Mouse (Mus musculus) adrenal gland (tissue): ENCODE measurements around the gene Mrpl52.

Experiments
- intact Hi-C: fragments of 180-260 bp; cut with DNase I; formaldehyde crosslinking; loops from one replicate; pipeline ENCODE4 v1.15.1; 2025

The Mrpl52 gene

DNA sequence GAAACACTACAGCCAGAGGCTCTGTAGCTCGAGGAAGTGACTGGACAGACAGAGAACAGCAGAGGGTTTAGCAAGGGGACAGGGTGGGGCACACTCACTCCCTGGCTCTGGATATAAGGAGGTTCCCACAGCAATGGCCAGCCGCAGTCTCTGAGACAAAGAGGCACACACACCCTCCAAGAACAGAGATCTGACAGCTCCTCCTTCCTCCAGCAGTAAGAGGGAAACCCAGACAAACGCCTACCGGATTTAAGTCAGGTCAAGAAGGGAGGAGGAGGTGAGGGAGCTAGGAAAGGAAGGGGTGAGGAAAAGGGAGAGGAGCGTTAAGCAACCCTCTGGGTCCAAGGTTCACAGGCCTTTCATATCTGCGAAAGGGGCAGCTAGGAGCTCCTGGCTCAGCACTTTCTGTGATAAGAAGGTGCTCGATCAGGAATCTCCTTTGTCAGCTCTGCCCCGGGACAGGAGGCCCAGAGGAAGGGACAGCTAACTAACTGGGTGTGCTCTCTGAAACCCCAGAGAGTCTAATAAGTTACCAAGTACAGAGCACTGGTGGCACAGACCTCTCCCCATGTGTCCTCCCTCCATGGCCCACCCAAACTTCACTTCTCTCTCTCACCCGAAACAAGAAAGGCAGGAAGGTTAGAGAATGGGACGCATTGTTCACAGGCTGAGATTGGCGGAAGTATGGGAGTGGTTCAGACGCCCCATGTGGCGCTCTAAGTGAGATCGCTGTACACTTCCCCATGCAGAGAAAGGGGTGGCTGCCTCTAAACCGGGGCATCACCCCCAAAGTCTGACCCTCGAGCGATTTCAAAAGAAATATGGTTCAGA is 16.5 kb upstream of the Mrpl52 start:
- intact Hi-C loops = loop anchor here (5.0 kb wide), 3 partner anchors 33 to 183 kb away; no protein-coding TSS in a partner anchor

DNA sequence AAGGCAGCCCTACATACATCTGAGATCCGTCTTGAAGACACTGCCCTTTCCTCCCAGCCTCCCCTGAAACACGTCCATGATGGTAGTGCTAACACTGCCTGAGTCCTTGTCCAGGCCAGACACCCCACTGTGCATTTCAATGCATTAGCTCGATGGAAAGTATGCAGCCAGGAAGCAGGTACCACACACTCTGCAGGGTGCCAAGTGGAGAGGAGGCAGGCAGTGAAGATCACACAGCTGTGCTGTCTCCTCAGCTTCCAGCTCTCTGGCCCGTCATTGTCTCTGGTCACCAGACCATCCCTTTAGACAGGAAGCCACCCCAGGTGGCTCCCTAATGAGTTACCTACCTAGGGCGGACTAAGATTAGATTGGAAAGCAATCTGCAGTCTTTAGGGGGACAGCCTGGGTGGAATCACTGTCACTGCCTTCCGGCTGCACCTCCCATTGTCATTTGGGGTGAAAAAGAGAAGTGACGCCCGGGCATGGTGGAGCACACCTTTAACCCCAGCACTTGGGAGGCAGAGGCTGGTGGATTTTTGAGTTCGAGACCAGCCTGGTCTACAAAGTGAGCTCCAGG is 14.6 kb upstream of the Mrpl52 start:
- intact Hi-C loops = loop anchor here (5.0 kb wide), 3 partner anchors 35 to 185 kb away; no protein-coding TSS in a partner anchor

- intact Hi-C loops = loop anchor here (5.0 kb wide), 3 partner anchors 35 to 185 kb away; no protein-coding TSS in a partner anchor
Measured at GRCm38 (mm10) chr14:54412629-54413170, 14.0 kb upstream of the Mrpl52 start.

DNA sequence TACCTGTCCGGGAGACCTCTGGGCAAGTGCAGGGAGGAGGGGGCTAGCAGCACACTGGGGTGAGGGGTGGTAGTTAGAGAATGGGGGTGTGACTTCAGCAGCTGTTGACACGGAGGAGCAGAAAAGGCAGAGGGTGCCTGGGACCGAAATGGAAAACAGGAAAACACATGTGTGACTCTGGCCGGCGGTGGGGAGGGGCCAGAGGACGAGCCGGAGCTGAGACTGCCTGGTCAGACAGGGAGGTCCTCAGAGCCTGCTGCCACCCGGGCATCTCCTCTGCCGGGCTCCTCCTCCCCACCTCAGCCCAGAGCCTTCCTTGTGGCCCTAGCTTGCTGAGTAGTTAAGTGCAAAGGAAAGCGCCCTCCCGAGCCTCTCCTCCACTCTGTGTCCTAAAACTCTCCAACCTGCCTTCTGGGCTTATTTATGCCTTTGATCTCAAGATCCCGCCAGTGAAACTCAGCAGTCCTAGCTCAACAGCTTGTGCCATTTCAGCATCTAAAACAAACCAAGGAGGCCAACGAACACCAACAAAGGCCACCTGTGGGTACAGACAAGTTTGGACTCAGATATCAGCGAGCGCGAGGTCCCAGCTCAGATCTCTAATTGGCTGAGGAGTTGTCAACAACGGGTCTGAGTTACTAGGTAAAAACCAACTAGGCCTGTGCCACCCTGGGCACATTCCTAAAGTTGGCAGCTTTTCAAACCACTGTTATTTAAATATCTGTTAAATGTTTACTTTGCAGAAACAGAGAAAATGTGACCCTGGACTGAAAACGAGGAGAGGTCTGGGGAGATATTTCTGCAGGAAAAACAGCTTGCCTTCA is 12.6 kb upstream of the Mrpl52 start:
- intact Hi-C loops = loop anchor here (5.0 kb wide), 3 partner anchors 33 to 187 kb away; no protein-coding TSS in a partner anchor

GRCm38 (mm10) chr14:54415241-54416020 is 11.3 kb upstream of the Mrpl52 start:
- intact Hi-C loops = no loop called here

DNA sequence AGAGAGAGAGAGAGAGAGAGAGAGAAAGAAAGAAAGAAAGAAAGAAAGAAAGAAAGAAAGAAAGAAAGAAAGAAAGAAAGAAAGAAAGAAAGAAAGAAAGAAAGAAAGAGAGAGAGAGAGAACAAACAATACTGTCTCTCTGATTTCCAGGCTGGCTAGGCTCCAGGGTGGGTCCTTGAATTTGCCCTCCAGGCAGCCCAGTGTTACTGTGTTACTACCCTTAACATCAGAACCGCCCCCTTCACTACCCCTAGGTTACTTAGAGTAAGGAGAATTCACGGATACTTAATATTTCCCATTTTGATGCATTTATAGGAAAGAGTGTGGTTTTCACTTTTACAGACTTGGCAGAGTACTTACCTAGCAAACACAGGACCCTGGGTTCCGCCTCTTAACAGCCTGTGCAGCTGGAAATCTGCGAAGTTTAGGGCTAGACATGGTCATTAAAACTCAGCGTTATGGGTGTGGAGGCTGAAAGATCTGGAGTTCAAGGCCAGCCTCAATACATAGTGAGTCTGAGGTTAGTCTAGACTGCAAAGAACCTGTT is 10.4 kb upstream of the Mrpl52 start:
- intact Hi-C loops = no loop called here

DNA sequence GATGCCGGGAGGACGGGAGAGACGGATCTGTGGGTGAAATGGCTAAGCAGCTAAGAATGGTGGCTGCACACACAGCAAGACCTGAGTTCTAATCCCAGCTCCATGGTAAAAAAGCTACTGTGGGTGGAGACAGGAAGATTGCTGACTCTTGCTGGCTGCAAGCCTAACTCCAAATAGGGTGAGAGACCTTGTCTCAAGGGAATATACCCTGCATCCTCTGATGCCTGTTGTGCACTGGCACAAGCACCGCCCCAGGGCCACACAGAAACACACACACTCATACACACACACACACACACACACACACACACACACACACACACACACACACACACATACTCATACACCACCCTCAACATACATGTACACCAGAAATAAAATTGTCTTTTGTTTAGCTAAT is 9.9 kb upstream of the Mrpl52 start:
- intact Hi-C loops = no loop called here

GRCm38 (mm10) chr14:54417623-54418081 is 9.1 kb upstream of the Mrpl52 start, which contains the start of gene Slc7a7:
Slc7a7 (minus strand) TSS chr14:54417780.
- intact Hi-C loops = no loop called here

DNA sequence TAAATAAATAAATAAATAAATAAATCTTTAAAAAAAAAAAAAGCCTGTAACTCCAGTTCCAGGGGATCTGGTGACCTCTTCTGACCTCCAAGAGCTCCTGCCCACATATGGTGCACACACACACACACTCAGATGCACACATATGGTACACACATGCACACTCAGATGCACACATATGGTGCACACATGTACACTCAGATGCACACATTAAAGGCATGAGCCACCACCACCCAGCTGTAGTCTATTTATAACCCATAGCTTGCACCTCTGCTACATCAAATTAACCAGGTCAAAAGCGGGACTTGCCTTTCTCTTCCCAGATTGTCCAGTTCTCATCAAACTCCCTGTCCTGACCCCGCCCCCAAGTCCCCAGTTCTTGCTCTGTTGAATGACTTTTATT is 5.7 kb upstream of the Mrpl52 start:
- intact Hi-C loops = loop anchor here (5.0 kb wide), 1 partner anchor 36 kb away; no protein-coding TSS in a partner anchor

- intact Hi-C loops = loop anchor here (5.0 kb wide), 1 partner anchor 34 kb away; no protein-coding TSS in a partner anchor
Measured at GRCm38 (mm10) chr14:54423406-54423805, 3.3 kb upstream of the Mrpl52 start.

- intact Hi-C loops = loop anchor here (5.0 kb wide), 1 partner anchor 33 kb away; no protein-coding TSS in a partner anchor
Measured at GRCm38 (mm10) chr14:54424634-54425033, 2.1 kb upstream of the Mrpl52 start.

- intact Hi-C loops = no loop called here
Measured at GRCm38 (mm10) chr14:54425540-54425939, 1.2 kb upstream of the Mrpl52 start.

DNA sequence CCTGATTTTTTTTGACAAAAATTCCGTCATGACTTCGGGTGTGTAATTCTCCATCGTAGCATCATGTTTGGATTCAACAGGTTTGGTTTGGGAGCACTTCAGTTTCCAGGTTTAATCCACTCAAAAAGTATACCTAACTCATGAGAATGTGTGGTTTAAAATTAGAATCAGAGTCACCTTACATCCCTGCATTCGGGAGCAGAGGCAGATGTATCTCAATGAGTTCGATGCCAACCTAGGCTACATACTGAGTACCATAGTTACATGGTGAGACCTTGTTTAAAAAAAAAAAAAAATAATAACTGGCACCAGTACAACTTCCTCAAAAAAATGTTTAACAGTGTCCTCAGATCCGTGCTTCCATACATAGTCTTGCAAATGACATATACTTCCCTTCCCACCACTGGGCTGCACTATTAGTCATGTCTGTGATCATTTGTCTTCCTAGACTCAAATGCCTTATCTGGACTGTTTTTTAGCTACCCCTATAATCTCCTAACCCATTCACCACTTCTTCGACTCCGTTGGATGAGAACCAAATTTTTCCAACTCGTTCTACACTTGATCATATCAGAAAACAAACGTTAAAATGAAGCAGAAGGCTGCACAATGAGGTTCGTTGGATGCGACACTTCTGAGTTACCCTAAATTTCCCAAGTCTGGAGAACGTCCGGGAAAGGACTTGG is 563 bp upstream of the Mrpl52 start:
- intact Hi-C loops = no loop called here

- intact Hi-C loops = no loop called here
Measured at GRCm38 (mm10) chr14:54427696-54428095, 987 bp downstream of the Mrpl52 start.

DNA sequence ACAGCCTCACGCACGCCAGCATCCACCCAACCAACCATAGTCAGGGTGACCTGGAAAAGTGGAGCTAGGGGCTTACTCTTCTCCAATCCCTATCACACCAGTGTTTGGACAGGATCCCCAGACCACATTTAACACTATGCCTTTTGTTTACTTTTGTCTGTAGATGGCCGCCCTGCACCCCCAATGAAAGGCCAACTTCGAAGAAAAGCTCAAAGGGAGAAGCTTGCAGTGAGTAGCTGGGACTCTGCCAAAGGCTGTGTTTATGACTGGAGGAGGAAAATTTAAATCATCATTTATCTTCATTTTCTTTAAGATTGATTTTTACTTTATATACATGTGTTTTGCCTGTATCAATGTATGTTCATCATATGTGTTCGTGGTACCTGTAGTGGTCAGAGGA is 1.7 kb downstream of the Mrpl52 start:
- intact Hi-C loops = no loop called here

DNA sequence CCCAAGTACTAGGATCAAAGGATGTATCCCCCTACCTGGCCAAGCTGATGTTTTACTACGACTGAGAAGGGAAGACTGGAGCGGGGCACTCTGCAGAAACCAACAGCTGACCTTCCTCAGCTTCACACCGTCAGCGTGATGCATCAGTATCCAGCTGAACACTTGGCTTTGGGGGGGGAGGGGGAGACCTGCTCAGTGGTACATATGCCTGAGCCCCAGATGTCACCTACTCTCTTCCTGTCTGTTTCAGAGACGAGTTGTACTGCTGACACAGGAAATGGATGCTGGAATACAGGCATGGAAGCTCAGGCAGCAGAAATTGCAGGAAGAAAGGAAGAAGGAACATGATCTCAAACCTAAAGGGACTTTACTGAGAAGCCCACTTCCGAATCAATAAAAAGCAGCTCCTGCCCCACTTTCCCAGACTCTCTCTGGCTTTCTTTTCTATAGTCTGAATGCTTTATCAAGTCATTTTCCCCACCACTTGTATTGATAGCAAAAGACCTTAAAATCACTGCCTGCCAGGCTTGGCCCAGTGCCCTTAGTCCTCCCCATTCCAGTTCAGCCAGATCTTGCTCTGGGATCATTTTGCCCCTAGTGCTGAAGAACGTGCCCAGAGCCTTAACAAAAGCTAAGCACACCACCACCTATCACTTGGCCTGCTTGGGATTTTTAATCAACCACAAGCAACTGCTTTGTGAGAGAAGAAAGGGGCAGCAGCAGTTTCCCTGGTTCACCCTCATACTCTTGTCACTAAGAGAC is 2.8 kb downstream of the Mrpl52 start:
- intact Hi-C loops = no loop called here

GRCm38 (mm10) chr14:54430406-54431145 is 3.9 kb downstream of the Mrpl52 start:
- intact Hi-C loops = no loop called here
